Mouse (Mus musculus) stomach, postnatal 0 days (tissue): ENCODE data around the gene Zfp612. TPM values are rescaled to one million over a fixed set of nuclear protein-coding genes. Genes with fewer than 3 reads are reported as not detected.

Experiments
- ATAC-seq: fragments of 200-750 bp; cut with Nextera tagmentation; 2 replicates; pipeline ENCODE4 v1.8.0; 2017; ENCODE audit not compliant: low FRiP score, low TSS enrichment
- DNase-seq: peaks from one replicate; pipeline ENCODE4 v3.0.0-alpha.2; 2016; ENCODE audit warnings: low spot score
- H3K27ac ChIP-seq: fragments of 300-500 bp; sonication (generic); replicated peaks from 2 replicates; pipeline ENCODE4 v1.5.1; 2014; ENCODE audit warnings: mild to moderate bottlenecking, control low read depth
- H3K27me3 ChIP-seq: fragments of 300-500 bp; sonication (generic); 2 replicates; pipeline ENCODE4 v1.6.1; 2014; ENCODE audit warnings: low read length; ENCODE audit not compliant: control insufficient read depth, insufficient read depth
- H3K36me3 ChIP-seq: fragments of 300-500 bp; sonication (generic); 2 replicates; pipeline ENCODE4 v1.6.1; 2014; ENCODE audit warnings: low read length, mixed read lengths; ENCODE audit not compliant: control insufficient read depth, insufficient read depth
- H3K4me1 ChIP-seq: fragments of 300-500 bp; sonication (generic); replicated peaks from 2 replicates; pipeline ENCODE4 v1.6.1; 2014; ENCODE audit warnings: antibody characterized with exemption; ENCODE audit not compliant: control insufficient read depth, insufficient read depth
- H3K4me2 ChIP-seq: fragments of 300-500 bp; sonication (generic); replicated peaks from 2 replicates; pipeline ENCODE4 v1.6.1; 2014; ENCODE audit warnings: low read depth, mild to moderate bottlenecking, control low read depth, moderate library complexity
- H3K4me3 ChIP-seq: fragments of 300-500 bp; sonication (generic); 2 replicates; pipeline ENCODE4 v1.5.1; 2014; ENCODE audit warnings: low read depth, low read length, control low read depth
- H3K9ac ChIP-seq: fragments of 300-500 bp; sonication (generic); 2 replicates; pipeline ENCODE4 v1.6.1; 2014; ENCODE audit warnings: mild to moderate bottlenecking, low read length, control low read depth, mixed read lengths
- H3K9me3 ChIP-seq: fragments of 300-500 bp; sonication (generic); 2 replicates; pipeline ENCODE4 v1.6.1; 2016; ENCODE audit warnings: low read length; ENCODE audit not compliant: control insufficient read depth
- CTCF ChIP-seq: IDR thresholded peaks from 2 replicates; pipeline ENCODE4 v1.5.1; 2016; ENCODE audit warnings: antibody characterized with exemption, low read depth, mild to moderate bottlenecking, moderate library complexity
- EP300 ChIP-seq: optimal IDR thresholded peaks from 2 replicates; pipeline ENCODE3; 2016; ENCODE audit warnings: antibody characterized with exemption
- WGBS: fragments of 180-500 bp; shearing (Covaris S2); extraction: QIAGEN DNeasy Blood & Tissue Kit; methylation state at CpG from one replicate; pipeline ENCODE4 v1.1.7; 2014; 5-methylcytosine and 5-hydroxymethylcytosine counted together
- polyA plus RNA-seq: library from polyadenylated mRNA; unstranded; fragments of >200 nt; fragmentation: Nextera tagmentation; extraction: Ambion mirVana; gene quantifications from 2 replicates; pipeline ENCODE4 v1.2.1, GENCODE M21; 2015

The Zfp612 gene
- polyA plus RNA-seq, 1 experiment from 2014 or later = 2.4 TPM

GRCm38 (mm10) chr8:110101676-110102075 lies 22.1 kb downstream of the Zfp612 start:
- 87% methylated on average over 15 of the region's 15 CpGs for WGBS
- no peaks in the 10 kb centered on the region for H3K4me1 ChIP-seq
- DNase-seq = no peak
- H3K27ac ChIP-seq = no peak overlapping the region
- no peak overlapping the region for H3K4me2 ChIP-seq
- H3K4me3 ChIP-seq = no peak overlapping the region
- no peaks in the 10 kb centered on the region for H3K27me3 ChIP-seq
- 0 out of 2 replicates have a peak, but pooled peaks have one; percentile 15 for ATAC-seq
- no peaks in the 10 kb centered on the region for H3K36me3 ChIP-seq
- H3K9ac ChIP-seq = no peak overlapping the region
- TF ChIP-seq CTCF (no peak), EP300 (no peak)
- H3K9me3 ChIP-seq = no peaks in the 10 kb centered on the region

- Histone ChIP-seq H3K4me1 (no peaks in the 10 kb centered on the region), H3K4me3 (no peak within 1 kb of the TSS), H3K9ac (no peak within 1 kb of the TSS), H3K27me3 (no peaks in the 10 kb centered on the region), H3K9me3 (no peaks in the 10 kb centered on the region), H3K27ac (no peak within 1 kb of the TSS), H3K4me2 (no peak within 1 kb of the TSS), H3K36me3 (no peaks in the 10 kb centered on the region)
- TF ChIP-seq EP300 (no peak), CTCF (no peak)
- ATAC-seq (no peak), DNase-seq (no peak)
- 77% methylated on average over 3 of the region's 3 CpGs for WGBS
These were observed 23.1 kb downstream of the Zfp612 start, which contains the start of gene Gm17720 for GRCm38 (mm10) chr8:110102653-110103052. Gene Gm17720 (minus strand): TSS chr8:110102753.

GRCm38 (mm10) chr8:110119715-110120114 lies 40.2 kb downstream of the Zfp612 start:
- Histone ChIP-seq H3K4me2 (no peak overlapping the region), H3K9me3 (no peaks in the 10 kb centered on the region), H3K27me3 (no peaks in the 10 kb centered on the region), H3K4me3 (no peak overlapping the region), H3K4me1 (no peaks in the 10 kb centered on the region), H3K9ac (no peak overlapping the region), H3K27ac (no peak overlapping the region), H3K36me3 (no peaks in the 10 kb centered on the region)
- TF ChIP-seq EP300 = no peak
- peak; percentile 57 for TF ChIP-seq CTCF
- WGBS = 43% methylated on average over 6 of the region's 6 CpGs
- no peak for ATAC-seq
- peak; percentile 19 for DNase-seq

GRCm38 (mm10) chr8:110130537-110130936 lies 51.0 kb downstream of the Zfp612 start:
- peak; percentile 87 for DNase-seq
- no peak overlapping the region for H3K4me2 ChIP-seq
- H3K9me3 ChIP-seq = no peaks in the 10 kb centered on the region
- no peak overlapping the region for H3K4me3 ChIP-seq
- TF ChIP-seq CTCF (peak; percentile 89), EP300 (no peak)
- no peak overlapping the region for H3K9ac ChIP-seq
- no peaks in the 10 kb centered on the region for H3K4me1 ChIP-seq
- no peaks in the 10 kb centered on the region for H3K27me3 ChIP-seq
- H3K36me3 ChIP-seq = no peaks in the 10 kb centered on the region
- WGBS = 15% methylated on average over 13 of the region's 13 CpGs
- H3K27ac ChIP-seq = no peak overlapping the region
- ATAC-seq = peak; percentile 92

DNA sequence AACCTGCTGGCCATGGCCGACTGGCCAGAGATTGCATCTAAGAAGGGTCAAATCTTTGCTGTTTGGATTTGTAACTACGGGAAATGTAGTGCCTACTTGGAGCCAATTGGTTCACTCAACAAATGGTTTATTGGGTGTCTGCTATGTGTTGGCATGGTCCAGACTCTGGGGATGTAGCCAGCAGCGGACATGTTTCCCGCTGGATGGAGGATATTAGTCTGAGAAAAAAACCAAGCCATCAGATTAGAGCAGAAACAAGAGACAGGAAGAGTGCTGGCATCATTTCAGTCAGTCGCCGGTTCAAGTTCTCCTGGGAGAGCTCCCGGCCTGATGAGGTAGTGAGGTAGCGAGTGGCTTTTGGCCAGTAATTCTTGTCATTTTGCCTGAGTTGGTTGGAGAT lies 54.7 kb downstream of the Zfp612 start:
- Histone ChIP-seq H3K27me3 (no peaks in the 10 kb centered on the region), H3K4me2 (no peak overlapping the region), H3K36me3 (no peaks in the 10 kb centered on the region), H3K9ac (no peak overlapping the region), H3K4me3 (no peak overlapping the region), H3K4me1 (no peaks in the 10 kb centered on the region), H3K9me3 (no peaks in the 10 kb centered on the region), H3K27ac (no peak overlapping the region)
- ATAC-seq = no peak
- 88% methylated on average over 8 of the region's 8 CpGs for WGBS
- DNase-seq = no peak
- TF ChIP-seq EP300 = no peak
- TF ChIP-seq CTCF = no peak

- TF ChIP-seq CTCF (no peak), EP300 (no peak)
- ATAC-seq (no peak), DNase-seq (no peak)
- Histone ChIP-seq H3K9ac (no peak overlapping the region), H3K4me2 (no peak overlapping the region), H3K9me3 (no peaks in the 10 kb centered on the region), H3K27me3 (no peaks in the 10 kb centered on the region), H3K36me3 (no peaks in the 10 kb centered on the region), H3K4me1 (no peaks in the 10 kb centered on the region), H3K4me3 (no peak overlapping the region), H3K27ac (no peak overlapping the region)
- WGBS = 64% methylated on average over 7 of the region's 7 CpGs
These were observed 56.0 kb downstream of the Zfp612 start for GRCm38 (mm10) chr8:110135515-110135914.
